Mouse (Mus musculus) gastrocnemius, postnatal 36 days (tissue): ENCODE measurements around the gene Mcemp1. TPM values are rescaled to one million over a fixed set of nuclear protein-coding genes. Genes with fewer than 3 reads are reported as not detected.
A peak's percentile ranks its signal among the peaks of the same experiment; 100 is the strongest.

Experiments used
- DNase-seq, 2 experiments: peaks; one replicate each; pipeline ENCODE4 v3.0.0; 2022
- intact Hi-C: fragments of 180-260 bp; cut with DNase I; formaldehyde crosslinking; loops from one replicate; pipeline ENCODE4 v1.15.1; 2025
- total RNA-seq, 2 experiments: library from RNA; stranded (reverse); gene quantifications; 2 replicates each; pipeline ENCODE4 v1.2.3; 2021

Mcemp1 gene
- total RNA-seq, 2 experiments from 2014 or later = not detected

GRCm38 (mm10) chr8:3711646-3712045, 46.1 kb downstream of the Mcemp1 start:
- no peak for DNase-seq
- intact Hi-C loops = loop anchor here (10.0 kb wide), 1 partner anchor 243 kb away; the partner anchor contains the start of gene Cd209c

- intact Hi-C loops = loop anchor here (10.0 kb wide), 1 partner anchor 237 kb away; the partner anchor contains the start of gene Cd209c
Measured at GRCm38 (mm10) chr8:3717321-3717954, 51.9 kb downstream of the Mcemp1 start.

GRCm38 (mm10) chr8:3718559-3718958, 53.0 kb downstream of the Mcemp1 start:
- intact Hi-C loops = loop anchor here (10.0 kb wide), 1 partner anchor 236 kb away; the partner anchor contains the start of gene Cd209c
- peak; percentile 31 to 56 for DNase-seq

More at GRCm38 (mm10) chr8:3717321-3717954, 51.9 kb downstream of the Mcemp1 start:
- DNase-seq = no peak

Other genes starting within 250 kb of the Mcemp1 start
- gene Pex11g, start 198.1 kb upstream of the Mcemp1 start, total RNA-seq = 1 to 10 TPM; 2.4 to 3.5 TPM
- under 1 TPM in 1 of 2 experiments, not detected in 1; 0.15 TPM for gene Tex45, start 194.9 kb upstream of the Mcemp1 start, total RNA-seq
- gene Zfp358, start 172.6 kb upstream of the Mcemp1 start, total RNA-seq = 10 to 100 TPM; 28.8 to 29.1 TPM
- gene Mcoln1, start 165.3 kb upstream of the Mcemp1 start, total RNA-seq = 10 to 100 TPM; 21.3 to 23.0 TPM
- 10 to 100 TPM in 1 of 2 experiments, 1 to 10 TPM in 1; 8.4 to 10.4 TPM for gene Pnpla6, start 150.4 kb upstream of the Mcemp1 start, total RNA-seq
- gene C330021F23Rik, start 97.8 kb upstream of the Mcemp1 start, total RNA-seq = not detected
- under 1 TPM; 0.36 to 0.54 TPM for gene Camsap3, start 78.5 kb upstream of the Mcemp1 start, total RNA-seq
- gene Xab2, start 44.4 kb upstream of the Mcemp1 start, total RNA-seq = 10 to 100 TPM in 1 of 2 experiments, 1 to 10 TPM in 1; 10.0 to 10.8 TPM
- gene Pet100, start 44.2 kb upstream of the Mcemp1 start, total RNA-seq = 10 to 100 TPM; 73.8 to 77.0 TPM
- gene Pcp2, start 40.2 kb upstream of the Mcemp1 start, total RNA-seq = not detected
- gene Stxbp2, start 34.8 kb upstream of the Mcemp1 start, total RNA-seq = 1 to 10 TPM; 2.4 to 3.0 TPM
- 1 to 10 TPM; 2.0 to 2.3 TPM for gene Retn, start 10.0 kb upstream of the Mcemp1 start, total RNA-seq
- gene Fcor, start 6.6 kb downstream of the Mcemp1 start, total RNA-seq = not detected
- 10 to 100 TPM; 16.3 to 16.8 TPM for gene Trappc5, start 10.5 kb downstream of the Mcemp1 start, total RNA-seq
- gene Fcer2a, start 28.4 kb downstream of the Mcemp1 start, total RNA-seq = not detected
- gene Clec4g, start 54.9 kb downstream of the Mcemp1 start, total RNA-seq = not detected
- under 1 TPM; 0.22 to 0.31 TPM for gene Cd209a, start 83.2 kb downstream of the Mcemp1 start, total RNA-seq
- gene Cd209e, start 188.6 kb downstream of the Mcemp1 start, total RNA-seq = not detected
- under 1 TPM; 0.47 to 0.59 TPM for gene Cd209d, start 212.8 kb downstream of the Mcemp1 start, total RNA-seq